Mouse (Mus musculus) gonadal fat pad, adult 2 months (tissue): Measurements from ENCODE around the gene Vmac. TPM values are rescaled to one million over a fixed set of nuclear protein-coding genes. Genes with fewer than 3 reads are reported as not detected.
A peak's percentile ranks its signal among the peaks of the same experiment; 100 is the strongest.

Experiments
- DNase-seq: peaks from one replicate; pipeline ENCODE4 v3.0.0-alpha.2; 2012; ENCODE audit warnings: low read depth
- polyA plus RNA-seq: library from polyadenylated mRNA; depleted of rRNA; stranded (reverse); fragments of >200 nt; gene quantifications from 2 replicates; pipeline ENCODE4 v1.2.3, GENCODE M21; 2012; rRNA removed

The Vmac gene
- 41.8 and 58.2 TPM in 2 replicates for polyA plus RNA-seq

- peak; percentile 89 for DNase-seq
Measured at GRCm38 (mm10) chr17:56717363-56718058, at the start of gene Vmac, which contains the start of gene Ndufa11. TSS of gene Vmac (minus strand) at chr17:56718022. TSS of gene Ndufa11 (plus strand) at chr17:56717767.

GRCm38 (mm10) chr17:56766631-56767405 lies 49.0 kb upstream of the Vmac start:
- no peak for DNase-seq

DNA sequence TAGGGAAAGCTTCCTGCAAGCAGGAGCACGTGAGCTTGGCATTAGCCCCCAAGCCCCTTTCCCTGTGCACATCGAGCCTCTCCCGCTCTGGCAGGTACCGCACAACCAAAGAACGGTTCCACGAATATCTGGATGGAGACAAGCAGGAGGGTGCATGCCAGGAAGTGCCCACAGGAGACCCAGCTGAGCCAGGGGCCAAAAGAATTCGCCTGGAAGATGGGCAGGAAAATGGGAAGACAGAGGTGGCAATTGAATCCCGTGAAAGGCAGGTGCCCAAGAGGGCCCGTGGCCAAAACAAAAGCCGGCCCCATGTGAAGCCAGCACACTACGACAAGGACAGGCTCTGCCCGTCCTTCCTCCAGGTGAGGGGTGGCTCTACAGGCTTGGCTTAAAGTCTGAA lies 47.6 kb upstream of the Vmac start:
- no peak for DNase-seq

- no peak for DNase-seq
Measured at GRCm38 (mm10) chr17:56764474-56765354, 46.9 kb upstream of the Vmac start, which contains the start of gene Dus3l. TSS of gene Dus3l (plus strand) at chr17:56764757.

GRCm38 (mm10) chr17:56763741-56764250 lies 46.0 kb upstream of the Vmac start:
- no peak for DNase-seq

GRCm38 (mm10) chr17:56762769-56763731 lies 45.2 kb upstream of the Vmac start:
- no peak for DNase-seq

GRCm38 (mm10) chr17:56761991-56762410 lies 44.2 kb upstream of the Vmac start:
- DNase-seq, result no peak

DNA sequence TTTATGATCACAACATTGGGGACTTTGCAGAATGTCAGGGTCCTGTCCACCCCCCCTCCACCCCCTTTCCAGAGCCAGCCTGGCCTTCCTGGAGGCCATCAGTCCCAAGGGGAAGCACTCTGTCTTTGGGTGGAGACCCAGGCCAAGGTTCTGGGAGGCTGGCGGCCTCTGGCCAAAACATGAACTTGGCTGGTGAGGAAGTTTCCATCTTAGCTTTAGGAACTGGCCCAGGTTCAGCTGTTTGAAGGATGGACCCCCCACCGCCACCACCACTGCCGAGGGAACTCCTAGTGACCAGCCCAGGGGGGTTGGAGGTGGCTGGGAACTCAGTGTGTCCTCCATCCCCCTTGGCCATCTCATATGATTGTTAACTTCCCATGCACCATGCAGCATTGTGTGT lies 43.3 kb upstream of the Vmac start:
- DNase-seq, result no peak

- no peak for DNase-seq
Measured at GRCm38 (mm10) chr17:56759261-56759660, 41.4 kb upstream of the Vmac start.

DNA sequence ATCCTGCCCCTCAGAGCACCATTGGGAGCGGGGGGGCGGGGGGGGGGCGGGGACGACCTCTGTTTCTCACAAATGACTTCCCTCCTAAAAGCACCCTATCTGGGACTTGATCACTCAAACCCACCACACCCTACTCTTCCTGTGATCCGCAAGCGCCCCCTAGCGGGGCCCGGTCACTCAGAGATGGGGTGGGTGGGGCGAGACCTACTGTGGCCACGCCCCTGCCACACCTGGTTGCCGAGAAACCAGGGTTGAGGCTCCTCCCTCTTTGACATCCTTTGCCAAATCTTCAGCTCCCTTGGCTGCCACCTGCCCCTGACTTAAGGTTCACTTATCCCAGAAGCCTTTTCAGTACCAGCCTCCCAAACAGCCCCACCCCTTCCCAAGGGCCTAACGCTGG lies 40.3 kb upstream of the Vmac start:
- DNase-seq, result no peak

- no peak for DNase-seq
Measured at GRCm38 (mm10) chr17:56757416-56758123, 39.7 kb upstream of the Vmac start, which contains the start of gene Nrtn. TSS of gene Nrtn (minus strand) at chr17:56757530.

GRCm38 (mm10) chr17:56756703-56757399 lies 39.0 kb upstream of the Vmac start:
- no peak for DNase-seq

- DNase-seq, result no peak
Measured at GRCm38 (mm10) chr17:56754271-56755185, 36.7 kb upstream of the Vmac start.

GRCm38 (mm10) chr17:56753452-56753851 lies 35.6 kb upstream of the Vmac start:
- no peak for DNase-seq

GRCm38 (mm10) chr17:56751404-56752072 lies 33.7 kb upstream of the Vmac start:
- no peak for DNase-seq

- DNase-seq, result no peak
Measured at GRCm38 (mm10) chr17:56744173-56744572, 26.4 kb upstream of the Vmac start.

- DNase-seq, result no peak
Measured at GRCm38 (mm10) chr17:56740788-56741160, 23.0 kb upstream of the Vmac start.
